13 mouse cellular contexts compared by ENCODE assay signal in the genomic region with DNA sequence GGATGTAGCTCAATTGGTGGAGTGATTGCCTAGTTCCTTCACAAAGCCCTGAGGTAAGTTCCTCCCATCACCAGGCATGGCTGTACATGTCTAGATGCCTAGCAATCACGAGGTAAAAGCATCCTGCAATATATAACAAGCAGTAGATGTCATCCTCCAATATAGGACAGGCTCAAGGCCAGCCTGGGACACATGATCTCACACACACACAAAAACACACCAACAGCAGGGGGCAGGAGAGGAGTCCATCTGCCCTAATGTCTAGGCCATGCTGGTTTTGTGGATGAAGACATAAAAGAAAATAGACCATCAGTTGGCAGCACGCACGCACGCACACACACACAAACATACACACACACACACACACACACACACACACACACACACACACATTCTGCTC. TPM values are rescaled to one million over a fixed set of nuclear protein-coding genes. Genes with fewer than 3 reads are reported as not detected.
A peak's percentile ranks its signal among the peaks of the same experiment; 100 is the strongest.
DNase-seq lines count a peak whose midpoint lies in the region; ATAC-seq and TF ChIP-seq lines count a peak whose summit lies in the region.
"Had no signal": no experiment of that assay in that cellular context is flagged by ENCODE, and none has a peak within 500 bp of the region (broad histone marks: within the 10 kb centered on the region; RNA-seq: fewer than 3 reads in every experiment).

No protein-coding gene starts in this region.

- ATAC-seq in forebrain, postnatal 0 days = no peak

- TF ChIP-seq CTCF in forebrain, postnatal 0 days (IDR thresholded peaks at IDR 0.05; ENCODE audit: low read depth) = peak; percentile 28
- TF ChIP-seq CTCF in left cerebral cortex, adult 2 months (IDR thresholded peaks at IDR 0.05) = peak; percentile 3
- TF ChIP-seq CTCF in embryonic fibroblast, embryonic 13.5 days (IDR thresholded peaks at IDR 0.05; ENCODE audit: borderline replicate concordance, insufficient read depth, low read length) = peak; percentile 28; the same call in 1 of the 2 replicates
- TF ChIP-seq CTCF in small intestine, adult 2 months (IDR thresholded peaks at IDR 0.05; ENCODE audit: extremely low read depth, insufficient read length, insufficient replicate concordance, low read depth, low read length) = peak; percentile 18; the same call in 1 of the 2 replicates

- H3K4me1 ChIP-seq in forebrain, postnatal 0 days (ENCODE audit: insufficient read depth) = no peaks in the 10 kb centered on the region
- peaks cover 34% of the 10 kb centered on the region for H3K4me1 ChIP-seq in forebrain, embryonic 10.5 days
- no peaks in the 10 kb centered on the region for H3K4me1 ChIP-seq in embryonic fibroblast, embryonic 13.5 days (ENCODE audit: control insufficient read depth, insufficient read depth, low read length)
- H3K4me1 ChIP-seq in small intestine, adult 2 months (ENCODE audit: control insufficient read depth, insufficient read depth, insufficient read length, low read length) = no peaks in the 10 kb centered on the region

- no peaks in the 10 kb centered on the region for H3K9me3 ChIP-seq in forebrain, postnatal 0 days (ENCODE audit: low read length)
- no peaks in the 10 kb centered on the region for H3K9me3 ChIP-seq in forebrain, embryonic 10.5 days
- H3K9me3 ChIP-seq: hindbrain, embryonic 12.5 days had no signal

- H3K27ac ChIP-seq in forebrain, postnatal 0 days (ENCODE audit: low read depth, low read length) = no peak overlapping the region
- H3K27ac ChIP-seq in forebrain, embryonic 10.5 days = no peak overlapping the region
- peak overlapping the region; percentile 84; the same call in 1 of the 2 replicates for H3K27ac ChIP-seq in left cerebral cortex, adult 2 months
- H3K27ac ChIP-seq in embryonic fibroblast, embryonic 13.5 days (ENCODE audit: insufficient read depth, low read length) = no peak overlapping the region
- H3K27ac ChIP-seq in small intestine, adult 2 months (ENCODE audit: insufficient read depth, low read depth, low read length) = no peak overlapping the region
- H3K27ac ChIP-seq: hindbrain, embryonic 12.5 days; macrophage had no signal

- TF ChIP-seq POLR2A in embryonic fibroblast, embryonic 13.5 days (IDR thresholded peaks at IDR 0.05; ENCODE audit: low read depth, low read length) = no peak
- no peak for TF ChIP-seq POLR2A in small intestine, adult 2 months (IDR thresholded peaks at IDR 0.05; ENCODE audit: low read depth, low read length)

- no peaks in the 10 kb centered on the region for H3K36me3 ChIP-seq in forebrain, postnatal 0 days (ENCODE audit: insufficient read depth)
- no peaks in the 10 kb centered on the region for H3K36me3 ChIP-seq in forebrain, embryonic 10.5 days (replicated peaks)
- H3K36me3 ChIP-seq in small intestine, adult 2 months (ENCODE audit: control insufficient read depth, insufficient read depth, low read length) = no peaks in the 10 kb centered on the region
- H3K36me3 ChIP-seq: hindbrain, embryonic 12.5 days had no signal

- H3K27me3 ChIP-seq in forebrain, postnatal 0 days (ENCODE audit: insufficient read depth, low read length) = no peaks in the 10 kb centered on the region
- peaks cover 11% of the 10 kb centered on the region; the same call in 1 of the 2 replicates for H3K27me3 ChIP-seq in forebrain, embryonic 10.5 days (ENCODE audit: poor library complexity, severe bottlenecking)
- H3K27me3 ChIP-seq in small intestine, adult 2 months (ENCODE audit: control insufficient read depth, insufficient read depth, low read length) = no peaks in the 10 kb centered on the region
- H3K27me3 ChIP-seq: hindbrain, embryonic 12.5 days had no signal

- 73% methylated on average over 4 of the region's 4 CpGs for WGBS in forebrain, postnatal 0 days
- WGBS in forebrain, embryonic 10.5 days = 85% methylated on average over 4 of the region's 4 CpGs
- 64% methylated on average over 3 of the region's 4 CpGs for WGBS in small intestine, adult 2 months

- no peak overlapping the region for H3K9ac ChIP-seq in forebrain, postnatal 0 days
- H3K9ac ChIP-seq: hindbrain, embryonic 12.5 days had no signal

- H3K4me2 ChIP-seq in forebrain, postnatal 0 days (ENCODE audit: low read depth) = no peak overlapping the region
- H3K4me2 ChIP-seq: hindbrain, embryonic 12.5 days had no signal

- DNase-seq in forebrain, postnatal 0 days = no peak
- DNase-seq in forebrain, embryonic 10.5 days (ENCODE audit: extremely low spot score, low spot score) = no peak
- DNase-seq in left cerebral cortex, adult 2 months (ENCODE audit: extremely low spot score in 1 of 2, low spot score in 2 of 2) = peak in 1 of 2 experiments; percentile 9
- DNase-seq in left cerebral cortex, adult 18-20 months (ENCODE audit: low spot score in 2 of 2) = no peak
- DNase-seq in spleen, postnatal 36 days (ENCODE audit: low spot score in 2 of 2) = no peak
- no peak for DNase-seq in T-cell, adult 2 months (ENCODE audit: low spot score)
- DNase-seq: heart, adult 18-20 months; thymus, adult 2 months had no signal

- intact Hi-C loops in left cerebral cortex, adult 2 months (cut with DNase I) = no loop called here

- H3K4me3 ChIP-seq in forebrain, postnatal 0 days (ENCODE audit: low read depth, low read length) = no peak overlapping the region
- H3K4me3 ChIP-seq in forebrain, embryonic 10.5 days = no peak overlapping the region
- H3K4me3 ChIP-seq in left cerebral cortex, adult 2 months = no peak overlapping the region
- no peak overlapping the region for H3K4me3 ChIP-seq in embryonic fibroblast, embryonic 13.5 days (ENCODE audit: insufficient read depth, low read length)
- H3K4me3 ChIP-seq in small intestine, adult 2 months (ENCODE audit: low read depth, low read length) = no peak overlapping the region
- H3K4me3 ChIP-seq: hindbrain, embryonic 12.5 days; myocyte had no signal

RNA-seq across cellular contexts. Expression of gene Ccdc188, which starts 40.9 kb away (rescaled TPM):
- total RNA-seq in forebrain, postnatal 0 days (2014; rRNA removed) = not detected in 2 replicates
- 0.11 TPM in 1 of 2 replicates, not detected in the other for polyA plus RNA-seq in forebrain, postnatal 0 days (2015; fragmentation: Nextera tagmentation; extraction: Ambion mirVana)
- not detected in 2 replicates for polyA plus RNA-seq in forebrain, embryonic 10.5 days (2016; fragmentation: Nextera tagmentation; extraction: Ambion mirVana)
- not detected for total RNA-seq in left cerebral cortex, adult 2 months (2021)
- not detected for total RNA-seq in left cerebral cortex, adult 18-20 months (2021)
- not detected in 2 replicates for polyA plus RNA-seq in embryonic fibroblast, embryonic 13.5 days (2011; ENCODE audit: insufficient read length, low read depth, missing spikeins)
- polyA plus RNA-seq in small intestine, adult 2 months (2012; rRNA removed) = not detected in 2 replicates
- total RNA-seq: heart, adult 18-20 months had no signal
- polyA plus RNA-seq: hindbrain, embryonic 12.5 days; macrophage; myocyte had no signal

RNA-seq across cellular contexts. Expression of gene Rtn4r, which starts 49.3 kb away (rescaled TPM):
- total RNA-seq in forebrain, postnatal 0 days (2014; rRNA removed) = 28.0 and 36.7 TPM in 2 replicates
- polyA plus RNA-seq in forebrain, postnatal 0 days (2015; fragmentation: Nextera tagmentation; extraction: Ambion mirVana) = 30.0 and 33.5 TPM in 2 replicates
- 0.87 and 1.2 TPM in 2 replicates for polyA plus RNA-seq in forebrain, embryonic 10.5 days (2016; fragmentation: Nextera tagmentation; extraction: Ambion mirVana)
- 100 to 1,000 TPM; 138 to 147 TPM for total RNA-seq in left cerebral cortex, adult 2 months (2021)
- total RNA-seq in left cerebral cortex, adult 18-20 months (2021) = 100 to 1,000 TPM; 128 to 135 TPM
- polyA plus RNA-seq in embryonic fibroblast, embryonic 13.5 days (2011; ENCODE audit: insufficient read length, low read depth, missing spikeins) = 1.2 and 1.4 TPM in 2 replicates
- 8.4 and 21.9 TPM in 2 replicates for polyA plus RNA-seq in small intestine, adult 2 months (2012; rRNA removed)
- polyA plus RNA-seq: macrophage had no signal

RNA-seq across cellular contexts. Expression of gene Zdhhc8, which starts 58.2 kb away (rescaled TPM):
- 27.5 and 35.5 TPM in 2 replicates for total RNA-seq in forebrain, postnatal 0 days (2014; rRNA removed)
- 16.4 and 17.9 TPM in 2 replicates for polyA plus RNA-seq in forebrain, postnatal 0 days (2015; fragmentation: Nextera tagmentation; extraction: Ambion mirVana)
- 9.7 and 10.5 TPM in 2 replicates for polyA plus RNA-seq in forebrain, embryonic 10.5 days (2016; fragmentation: Nextera tagmentation; extraction: Ambion mirVana)
- 100 to 1,000 TPM; 132 to 134 TPM for total RNA-seq in left cerebral cortex, adult 2 months (2021)
- total RNA-seq in left cerebral cortex, adult 18-20 months (2021) = 100 to 1,000 TPM; 106 to 124 TPM
- 28.7 and 29.5 TPM in 2 replicates for polyA plus RNA-seq in embryonic fibroblast, embryonic 13.5 days (2011; ENCODE audit: insufficient read length, low read depth, missing spikeins)
- 21.3 and 27.8 TPM in 2 replicates for polyA plus RNA-seq in small intestine, adult 2 months (2012; rRNA removed)
